Mouse (Mus musculus) large intestine, adult 2 months (tissue): ENCODE measurements around the gene Itga5. TPM values are rescaled to one million over a fixed set of nuclear protein-coding genes. Genes with fewer than 3 reads are reported as not detected.

Experiments
- DNase-seq: peaks from one replicate; pipeline ENCODE4 v3.0.0-alpha.2; 2012; ENCODE audit warnings: low read depth, low spot score
- WGBS: fragments of 180-500 bp; shearing (Covaris S2); methylation state at CpG from one replicate; pipeline ENCODE4 v1.1.7; 2018; 5-methylcytosine and 5-hydroxymethylcytosine counted together
- polyA plus RNA-seq: library from polyadenylated mRNA; depleted of rRNA; stranded (reverse); fragments of >200 nt; gene quantifications from 2 replicates; pipeline ENCODE4 v1.2.3, GENCODE M21; 2012; rRNA removed

Gene Itga5
- polyA plus RNA-seq, 1 experiment = 20.5 TPM

GRCm38 (mm10) chr15:103300067-103300471 is 66.5 kb downstream of the Itga5 start:
- 61% methylated on average over 18 of the region's 18 CpGs for WGBS
- no peak for DNase-seq

DNA sequence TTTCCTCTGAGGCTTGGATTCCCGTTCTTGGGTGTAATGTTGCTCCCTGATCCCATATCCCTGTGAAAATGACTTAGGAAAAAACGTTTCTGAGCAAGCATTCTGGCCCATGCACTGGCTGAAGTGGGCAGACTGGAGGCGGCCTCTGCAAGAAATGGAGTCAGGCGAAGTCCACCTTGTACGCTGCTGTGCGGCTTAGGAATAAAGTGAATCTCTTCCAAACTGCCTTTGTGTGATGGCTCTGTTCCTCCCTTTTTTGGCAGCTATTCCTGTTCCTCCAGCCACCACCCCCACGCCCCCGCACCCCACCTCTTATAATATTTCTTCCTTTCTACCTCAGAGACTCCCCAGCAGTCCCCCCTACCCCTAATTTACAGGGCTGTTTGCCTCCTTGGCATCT is 66.9 kb downstream of the Itga5 start:
- 73% methylated on average over 8 of the region's 8 CpGs for WGBS

DNA sequence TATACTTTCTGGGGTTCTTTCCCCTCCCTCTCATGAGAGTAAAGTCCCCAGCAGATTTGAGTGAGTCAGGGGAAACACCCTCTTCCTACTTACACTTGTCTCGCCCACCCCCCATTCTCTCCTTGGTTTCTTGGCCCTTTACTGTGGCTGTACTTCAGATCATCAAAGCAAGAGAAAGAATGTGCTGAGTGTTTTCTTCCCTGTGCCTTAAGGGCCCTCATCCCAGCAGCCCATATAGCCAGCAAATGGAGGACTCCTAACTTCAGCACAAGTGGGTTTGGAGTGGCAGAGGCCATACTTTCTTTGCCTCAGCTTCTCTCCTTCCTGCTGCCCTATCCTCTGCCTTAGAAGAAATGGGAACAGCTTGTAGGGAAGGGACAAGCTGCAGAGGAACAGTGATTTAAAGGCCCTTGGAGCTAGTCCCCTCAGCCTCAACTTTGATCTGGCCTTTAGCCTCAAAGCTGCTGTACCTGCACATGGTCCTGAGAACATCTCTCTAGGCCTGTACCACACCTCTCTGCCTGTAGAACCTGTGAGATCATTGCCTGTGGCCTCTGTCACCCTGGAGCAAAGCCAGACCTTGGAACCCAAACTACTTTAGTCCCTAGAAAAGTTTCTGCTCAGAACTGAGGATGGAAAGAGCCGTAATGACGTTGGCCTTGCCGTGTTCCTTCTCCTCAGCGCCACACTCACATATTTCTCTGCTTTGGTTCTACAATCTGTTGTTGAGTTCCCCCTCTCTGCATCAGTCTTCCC is 67.5 kb downstream of the Itga5 start:
- no peak for DNase-seq

More for the DNA sequence above, 66.9 kb downstream of the Itga5 start:
- DNase-seq = no peak

DNA sequence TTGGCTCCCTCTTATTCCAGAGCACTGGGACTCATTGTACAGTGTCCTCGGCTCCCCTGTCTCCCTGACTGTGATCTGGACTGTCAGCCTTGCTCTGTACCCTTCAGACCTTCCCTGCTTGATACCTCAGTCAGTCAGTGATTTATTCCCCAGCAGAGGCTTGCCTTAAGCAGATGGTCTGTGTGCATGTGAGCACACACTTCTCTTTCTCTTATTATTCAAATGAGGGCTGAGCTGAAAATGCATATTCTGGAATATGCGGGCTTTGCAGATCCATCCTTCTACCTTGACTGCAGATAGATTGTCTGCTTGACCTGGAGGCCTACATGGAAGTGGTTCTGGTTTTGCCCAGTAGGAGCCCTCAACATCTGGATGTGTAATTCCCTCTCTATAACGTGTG is 68.5 kb downstream of the Itga5 start:
- 91% methylated on average over 3 of the region's 3 CpGs for WGBS
- DNase-seq = no peak

More for the DNA sequence above, 67.5 kb downstream of the Itga5 start:
- WGBS = 87% methylated on average over 5 of the region's 5 CpGs

GRCm38 (mm10) chr15:103297313-103297712 is 69.2 kb downstream of the Itga5 start:
- no peak for DNase-seq
- 88% methylated on average over 6 of the region's 6 CpGs for WGBS

DNA sequence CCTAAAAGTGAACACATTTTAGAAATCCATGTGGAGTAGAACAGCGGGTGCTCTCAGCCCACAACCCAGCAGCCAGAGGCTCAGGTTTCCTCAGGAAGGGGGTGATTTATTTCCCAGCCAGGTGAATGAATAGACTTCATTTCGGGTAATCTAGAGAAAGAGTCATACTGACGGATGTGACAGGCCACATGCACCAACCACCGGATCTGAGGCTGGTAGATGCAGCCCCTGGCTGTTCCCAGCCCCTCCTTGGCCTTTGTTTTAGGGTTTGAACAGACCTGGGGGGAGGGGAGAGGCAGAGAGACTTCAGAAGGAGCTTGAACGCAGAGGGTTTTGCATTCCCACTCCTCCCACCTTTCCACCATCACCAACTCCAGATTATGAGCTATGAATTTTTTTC is 70.7 kb downstream of the Itga5 start:
- WGBS = 59% methylated on average over 5 of the region's 5 CpGs
- DNase-seq = no peak

DNA sequence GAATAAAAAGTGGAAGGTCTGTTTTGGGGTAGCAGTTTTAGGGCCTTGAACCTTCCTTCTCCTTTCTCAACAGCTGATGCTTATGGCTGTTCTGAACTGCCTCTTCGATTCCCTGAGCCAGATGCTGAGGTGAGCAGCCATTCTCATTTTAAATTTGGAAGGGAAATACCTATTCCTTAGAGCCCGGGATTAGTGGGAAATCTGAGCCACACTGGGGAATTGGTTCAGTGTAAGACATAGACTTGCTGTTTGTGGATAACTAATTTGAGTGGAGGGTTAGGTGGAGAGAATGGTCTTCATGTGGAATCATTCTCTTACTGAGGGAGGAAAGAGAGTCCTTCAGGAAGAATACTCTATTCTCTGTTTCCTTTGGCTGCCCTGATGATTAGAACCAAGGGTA is 71.9 kb downstream of the Itga5 start:
- no peak for DNase-seq
- 87% methylated on average over 2 of the region's 2 CpGs for WGBS

Other genes starting within 250 kb of the Itga5 start
- 12.5 and 19.8 TPM in 2 replicates for gene Smug1, start 199.7 kb downstream of the Itga5 start, polyA plus RNA-seq
- gene Cbx5, start 126.9 kb downstream of the Itga5 start, polyA plus RNA-seq = 11.1 and 12.9 TPM in 2 replicates
- gene Hnrnpa1, start 126.3 kb downstream of the Itga5 start, polyA plus RNA-seq = 102 and 119 TPM in 2 replicates
- 0.32 and 0.55 TPM in 2 replicates for gene Nfe2, start 108.4 kb downstream of the Itga5 start, polyA plus RNA-seq
- 215 and 216 TPM in 2 replicates for gene Copz1, start 94.0 kb downstream of the Itga5 start, polyA plus RNA-seq
- gene Gpr84, start 56.2 kb downstream of the Itga5 start, polyA plus RNA-seq = 0.12 TPM in 1 of 2 replicates, not detected in the other
- 3.8 and 5.9 TPM in 2 replicates for gene Zfp385a, start 26.7 kb downstream of the Itga5 start, polyA plus RNA-seq
- 0.12 TPM in 1 of 2 replicates, not detected in the other for gene Gtsf1, start 63.7 kb upstream of the Itga5 start, polyA plus RNA-seq
- gene Gtsf2, start 81.7 kb upstream of the Itga5 start, polyA plus RNA-seq = not detected in 2 replicates
- gene Nckap1l, start 87.0 kb upstream of the Itga5 start, polyA plus RNA-seq = 10.1 and 12.0 TPM in 2 replicates
- 8.2 and 8.7 TPM in 2 replicates for gene Pde1b, start 136.3 kb upstream of the Itga5 start, polyA plus RNA-seq
- gene Ppp1r1a, start 171.2 kb upstream of the Itga5 start, polyA plus RNA-seq = 3.3 and 3.6 TPM in 2 replicates
- gene Glycam1, start 198.3 kb upstream of the Itga5 start, polyA plus RNA-seq = 1.2 and 4.9 TPM in 2 replicates